Mouse (Mus musculus): ENCODE data around the gene Chrm2. TPM values are rescaled to one million over a fixed set of nuclear protein-coding genes. Genes with fewer than 3 reads are reported as not detected.

Gene Chrm2
- total RNA-seq (2023), result not detected

GRCm38 (mm10) chr6:36387612-36388400 is at the start of gene Chrm2:
Gene Chrm2 (plus strand): TSS chr6:36388084.

Measured in CD4-positive naive resting alpha-beta T cell, adult 57 days (primary cell).